Mouse (Mus musculus): ENCODE measurements at regions not wholly inside any gene's neighbourhood (a gene's known extent, or its start where the extent isn't known, plus 50 kb on each side); places are given as distances from the start of the nearest gene placed in this dataset.

GRCm38 (mm10) chr3:148362453-148362864 is 627.9 kb downstream of the Adgrl2 start:
- 49% methylated on average over 2 of the region's 2 CpGs for WGBS
- Histone ChIP-seq H3K4me2 (replicated peaks) (no peak overlapping the region), H3K9me3 (no peaks in the 10 kb centered on the region), H3K36me3 (no peaks in the 10 kb centered on the region), H3K9ac (replicated peaks) (no peak overlapping the region), H3K27ac (replicated peaks) (no peak overlapping the region), H3K4me3 (no peak overlapping the region), H3K4me1 (no peaks in the 10 kb centered on the region), H3K27me3 (no peaks in the 10 kb centered on the region)
- ATAC-seq (ENCODE audit: low FRiP score, low read depth), result no peak

GRCm38 (mm10) chr3:148343633-148344361 is 646.6 kb downstream of the Adgrl2 start:
- H3K27me3 ChIP-seq, result no peaks in the 10 kb centered on the region
- H3K4me2 ChIP-seq (replicated peaks), result peak overlapping the region; percentile 27
- H3K9ac ChIP-seq (replicated peaks), result no peak overlapping the region
- peak; percentile 85 for ATAC-seq (ENCODE audit: low FRiP score, low read depth)
- no peaks in the 10 kb centered on the region for H3K9me3 ChIP-seq
- H3K4me1 ChIP-seq, result peaks cover 16% of the 10 kb centered on the region
- 1% methylated on average over 10 of the region's 10 CpGs for WGBS
- H3K27ac ChIP-seq (replicated peaks), result peak overlapping the region; percentile 78
- no peaks in the 10 kb centered on the region for H3K36me3 ChIP-seq
- H3K4me3 ChIP-seq, result no peak overlapping the region

GRCm38 (mm10) chr3:148343256-148343632 is 647.1 kb downstream of the Adgrl2 start:
- Histone ChIP-seq H3K4me1 (peaks cover 16% of the 10 kb centered on the region), H3K4me2 (replicated peaks) (peak overlapping the region; percentile 27; the same call in 1 of the 2 replicates), H3K9ac (replicated peaks) (no peak overlapping the region), H3K9me3 (no peaks in the 10 kb centered on the region), H3K36me3 (no peaks in the 10 kb centered on the region), H3K27ac (replicated peaks) (peak overlapping the region; percentile 78), H3K4me3 (no peak overlapping the region), H3K27me3 (no peaks in the 10 kb centered on the region)
- under 1% methylated on average over 3 of the region's 3 CpGs for WGBS
- ATAC-seq (ENCODE audit: low FRiP score, low read depth), result peak; percentile 87

- H3K9me3 ChIP-seq, result no peaks in the 10 kb centered on the region
- H3K27me3 ChIP-seq, result 0 out of 2 replicates have a peak, but pooled peaks cover 5% of the 10 kb centered on the region
- H3K4me1 ChIP-seq, result peaks cover 16% of the 10 kb centered on the region
- H3K4me2 ChIP-seq (replicated peaks), result no peak overlapping the region
- H3K9ac ChIP-seq (replicated peaks), result no peak overlapping the region
- no peak overlapping the region for H3K4me3 ChIP-seq
- ATAC-seq (ENCODE audit: low FRiP score, low read depth), result no peak
- H3K36me3 ChIP-seq, result no peaks in the 10 kb centered on the region
- WGBS, result 89% methylated on average over 2 of the region's 2 CpGs
- H3K27ac ChIP-seq (replicated peaks), result no peak overlapping the region
Observed at GRCm38 (mm10) chr3:148339258-148339657, 651.1 kb downstream of the Adgrl2 start.

- no peak overlapping the region for H3K4me3 ChIP-seq
- no peaks in the 10 kb centered on the region for H3K9me3 ChIP-seq
- no peaks in the 10 kb centered on the region for H3K36me3 ChIP-seq
- no peak overlapping the region for H3K9ac ChIP-seq (replicated peaks)
- WGBS, result 66% methylated on average over 6 of the region's 6 CpGs
- H3K4me1 ChIP-seq, result no peaks in the 10 kb centered on the region
- H3K27ac ChIP-seq (replicated peaks), result no peak overlapping the region
- no peak overlapping the region for H3K4me2 ChIP-seq (replicated peaks)
- H3K27me3 ChIP-seq, result 0 out of 2 replicates have a peak, but pooled peaks cover 5% of the 10 kb centered on the region
- no peak for ATAC-seq (ENCODE audit: low FRiP score, low read depth)
Observed at GRCm38 (mm10) chr3:148336640-148337039, 653.7 kb downstream of the Adgrl2 start.

GRCm38 (mm10) chr3:148336091-148336511 is 654.3 kb downstream of the Adgrl2 start:
- H3K4me1 ChIP-seq, result no peaks in the 10 kb centered on the region
- WGBS, result 74% methylated on average over 15 of the region's 15 CpGs
- no peak for ATAC-seq (ENCODE audit: low FRiP score, low read depth)
- no peak overlapping the region for H3K9ac ChIP-seq (replicated peaks)
- no peaks in the 10 kb centered on the region for H3K36me3 ChIP-seq
- no peak overlapping the region for H3K4me3 ChIP-seq
- H3K27me3 ChIP-seq, result 0 out of 2 replicates have a peak, but pooled peaks cover 5% of the 10 kb centered on the region
- H3K4me2 ChIP-seq (replicated peaks), result no peak overlapping the region
- H3K27ac ChIP-seq (replicated peaks), result no peak overlapping the region
- H3K9me3 ChIP-seq, result no peaks in the 10 kb centered on the region

GRCm38 (mm10) chr3:148335654-148336053 is 654.7 kb downstream of the Adgrl2 start:
- no peak overlapping the region for H3K27ac ChIP-seq (replicated peaks)
- 0 out of 2 replicates have a peak, but pooled peaks cover 5% of the 10 kb centered on the region for H3K27me3 ChIP-seq
- no peaks in the 10 kb centered on the region for H3K4me1 ChIP-seq
- no peak for ATAC-seq (ENCODE audit: low FRiP score, low read depth)
- no peaks in the 10 kb centered on the region for H3K9me3 ChIP-seq
- WGBS, result 90% methylated on average over 7 of the region's 7 CpGs
- no peaks in the 10 kb centered on the region for H3K36me3 ChIP-seq
- no peak overlapping the region for H3K4me2 ChIP-seq (replicated peaks)
- no peak overlapping the region for H3K9ac ChIP-seq (replicated peaks)
- H3K4me3 ChIP-seq, result no peak overlapping the region

GRCm38 (mm10) chr3:148324911-148325621 is 665.3 kb downstream of the Adgrl2 start:
- Histone ChIP-seq H3K4me3 (no peak overlapping the region), H3K27ac (replicated peaks) (no peak overlapping the region), H3K9ac (replicated peaks) (no peak overlapping the region), H3K4me2 (replicated peaks) (no peak overlapping the region), H3K27me3 (no peaks in the 10 kb centered on the region), H3K4me1 (no peaks in the 10 kb centered on the region), H3K9me3 (no peaks in the 10 kb centered on the region), H3K36me3 (no peaks in the 10 kb centered on the region)
- no peak for ATAC-seq (ENCODE audit: low FRiP score, low read depth)
- WGBS, result 84% methylated on average over 2 of the region's 2 CpGs

- Histone ChIP-seq H3K27ac (replicated peaks) (no peak overlapping the region), H3K36me3 (no peaks in the 10 kb centered on the region), H3K9me3 (no peaks in the 10 kb centered on the region), H3K4me3 (no peak overlapping the region), H3K9ac (replicated peaks) (no peak overlapping the region), H3K4me1 (no peaks in the 10 kb centered on the region), H3K27me3 (no peaks in the 10 kb centered on the region), H3K4me2 (replicated peaks) (no peak overlapping the region)
- 93% methylated on average over 3 of the region's 3 CpGs for WGBS
- ATAC-seq (ENCODE audit: low FRiP score, low read depth), result no peak
Observed at GRCm38 (mm10) chr3:148321894-148322293, 668.5 kb downstream of the Adgrl2 start.

- Histone ChIP-seq H3K27ac (replicated peaks) (no peak overlapping the region), H3K9me3 (no peaks in the 10 kb centered on the region), H3K9ac (replicated peaks) (no peak overlapping the region), H3K27me3 (no peaks in the 10 kb centered on the region), H3K4me3 (no peak overlapping the region), H3K4me1 (no peaks in the 10 kb centered on the region), H3K4me2 (replicated peaks) (no peak overlapping the region), H3K36me3 (no peaks in the 10 kb centered on the region)
- ATAC-seq (ENCODE audit: low FRiP score, low read depth), result no peak
- 92% methylated on average over 3 of the region's 3 CpGs for WGBS
Observed at GRCm38 (mm10) chr3:148316198-148316597, 674.2 kb downstream of the Adgrl2 start.

GRCm38 (mm10) chr3:148315286-148315685 is 675.1 kb downstream of the Adgrl2 start:
- no peaks in the 10 kb centered on the region for H3K27me3 ChIP-seq
- H3K36me3 ChIP-seq, result no peaks in the 10 kb centered on the region
- H3K4me1 ChIP-seq, result no peaks in the 10 kb centered on the region
- 100% methylated on average over 1 of the region's 1 CpGs for WGBS
- no peak overlapping the region for H3K9ac ChIP-seq (replicated peaks)
- no peak overlapping the region for H3K4me2 ChIP-seq (replicated peaks)
- H3K4me3 ChIP-seq, result no peak overlapping the region
- H3K9me3 ChIP-seq, result no peaks in the 10 kb centered on the region
- no peak overlapping the region for H3K27ac ChIP-seq (replicated peaks)
- ATAC-seq (ENCODE audit: low FRiP score, low read depth), result no peak

GRCm38 (mm10) chr3:148295515-148295914 is 694.8 kb downstream of the Adgrl2 start:
- Histone ChIP-seq H3K36me3 (no peaks in the 10 kb centered on the region), H3K9me3 (no peaks in the 10 kb centered on the region), H3K4me2 (replicated peaks) (no peak overlapping the region), H3K27ac (replicated peaks) (no peak overlapping the region), H3K4me3 (no peak overlapping the region), H3K27me3 (no peaks in the 10 kb centered on the region), H3K4me1 (no peaks in the 10 kb centered on the region), H3K9ac (replicated peaks) (no peak overlapping the region)
- WGBS, result 89% methylated on average over 5 of the region's 5 CpGs
- ATAC-seq (ENCODE audit: low FRiP score, low read depth), result no peak
